Mouse (Mus musculus): ENCODE data around the gene Tmem205. TPM values are rescaled to one million over a fixed set of nuclear protein-coding genes. Genes with fewer than 3 reads are reported as not detected.

Gene Tmem205
- total RNA-seq (2021) = 10 to 100 TPM; 22.7 to 27.6 TPM
- long read RNA-seq, experiment 1, transcript Tmem205-201 (4 exons, 785 nt) = major isoform, 7 of 17 reads
- long read RNA-seq, experiment 1, partial matches to known transcripts = 0 of 17 reads
- long read RNA-seq, experiment 1, other reads (novel, unspliced or antisense) = 6 of 17 reads
- long read RNA-seq, experiment 2, transcript Tmem205-201 (4 exons, 785 nt) = major isoform, 10 of 20 reads
- long read RNA-seq, experiment 2, partial matches to known transcripts = 0 of 20 reads
- long read RNA-seq, experiment 2, other reads (novel, unspliced or antisense) = 7 of 20 reads

DNA sequence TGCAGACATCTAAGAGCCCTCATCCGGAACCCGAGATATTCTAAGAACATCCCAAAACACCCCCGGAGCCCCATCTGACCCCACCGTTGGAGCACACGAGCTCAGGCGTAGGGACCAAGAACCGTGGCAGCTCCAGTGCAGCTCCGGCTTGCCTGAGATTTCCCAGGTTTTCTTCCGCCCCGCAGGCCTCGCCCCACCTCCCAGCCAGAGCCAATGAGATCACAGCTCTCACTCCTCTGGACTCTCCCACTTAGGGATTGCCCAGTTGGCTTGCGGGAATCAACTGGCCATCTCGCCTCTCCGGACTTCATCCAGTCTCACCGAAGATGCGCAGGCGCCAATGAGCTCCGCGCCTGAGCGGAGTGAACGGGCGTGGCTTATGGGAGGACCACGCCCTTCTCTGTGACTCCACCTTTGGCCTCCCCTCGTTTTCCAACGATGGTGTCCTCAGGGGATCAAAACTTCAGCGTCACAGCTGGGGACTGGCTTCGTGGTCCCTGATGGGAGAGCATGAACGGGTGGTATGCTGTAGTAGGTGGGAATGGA lies at the start of gene Tmem205, which contains the start of gene Ccdc159:
Gene Tmem205, minus strand, starts transcription at position 349 of the 546 bp plus-strand sequence.
Gene Ccdc159, plus strand, starts transcription at position 264 of the 546 bp plus-strand sequence.
- intact Hi-C loops (cut with DNase I) = no loop called here
- peak; percentile 88 to 91 for DNase-seq

- intact Hi-C loops (cut with DNase I) = loop anchor here (5.0 kb wide), 1 partner anchor 166 kb away; no protein-coding TSS in a partner anchor
- DNase-seq = no peak
Observed at GRCm38 (mm10) chr9:21976626-21977175, 49.3 kb upstream of the Tmem205 start.

DNA sequence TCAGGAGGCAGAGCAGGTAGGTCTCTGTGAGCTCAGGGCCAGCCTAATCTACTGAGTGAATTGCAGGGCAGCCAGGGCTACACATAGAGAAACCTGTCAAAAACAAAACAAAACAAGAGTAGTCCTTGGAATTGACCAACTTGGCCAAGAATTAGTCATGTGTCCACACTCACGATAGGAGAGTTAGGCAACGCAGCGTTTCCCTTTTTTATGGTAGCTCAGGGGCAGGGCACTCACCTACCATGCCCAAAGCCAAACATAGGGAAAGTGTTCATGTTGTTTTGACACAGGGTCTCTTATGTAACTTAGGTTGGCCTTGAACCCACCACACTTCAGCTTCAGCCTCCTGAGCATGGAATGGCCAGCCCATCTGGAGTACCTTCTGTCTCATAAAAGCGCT lies 41.9 kb upstream of the Tmem205 start:
- intact Hi-C loops (cut with DNase I) = no loop called here
- no peak for DNase-seq

DNA sequence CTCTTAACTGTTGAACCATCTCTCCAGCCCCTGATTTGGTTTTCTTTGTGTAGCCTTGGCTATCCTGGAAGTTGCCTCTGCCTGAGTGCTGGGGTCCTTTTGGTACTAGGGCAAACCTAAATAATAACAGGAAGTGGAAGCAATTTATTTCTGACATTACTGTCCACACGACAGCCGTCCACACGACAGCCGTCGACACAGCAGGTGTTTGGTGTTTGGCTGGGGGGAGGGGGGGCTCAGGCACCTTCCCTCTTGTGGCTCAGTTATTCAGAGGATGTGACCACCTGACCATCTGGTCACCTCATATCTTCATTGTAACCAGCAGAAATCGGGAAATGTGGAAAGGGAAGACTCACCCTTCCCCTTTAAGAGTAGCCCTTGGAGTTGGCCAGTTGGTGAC lies 41.5 kb upstream of the Tmem205 start:
- intact Hi-C loops (cut with DNase I) = no loop called here
- no peak for DNase-seq

GRCm38 (mm10) chr9:21963417-21963816 lies 36.1 kb upstream of the Tmem205 start, which contains the start of gene Epor:
Gene Epor (minus strand): TSS chr9:21963506.
- intact Hi-C loops (cut with DNase I) = no loop called here
- DNase-seq = peak; percentile 72 to 73

DNA sequence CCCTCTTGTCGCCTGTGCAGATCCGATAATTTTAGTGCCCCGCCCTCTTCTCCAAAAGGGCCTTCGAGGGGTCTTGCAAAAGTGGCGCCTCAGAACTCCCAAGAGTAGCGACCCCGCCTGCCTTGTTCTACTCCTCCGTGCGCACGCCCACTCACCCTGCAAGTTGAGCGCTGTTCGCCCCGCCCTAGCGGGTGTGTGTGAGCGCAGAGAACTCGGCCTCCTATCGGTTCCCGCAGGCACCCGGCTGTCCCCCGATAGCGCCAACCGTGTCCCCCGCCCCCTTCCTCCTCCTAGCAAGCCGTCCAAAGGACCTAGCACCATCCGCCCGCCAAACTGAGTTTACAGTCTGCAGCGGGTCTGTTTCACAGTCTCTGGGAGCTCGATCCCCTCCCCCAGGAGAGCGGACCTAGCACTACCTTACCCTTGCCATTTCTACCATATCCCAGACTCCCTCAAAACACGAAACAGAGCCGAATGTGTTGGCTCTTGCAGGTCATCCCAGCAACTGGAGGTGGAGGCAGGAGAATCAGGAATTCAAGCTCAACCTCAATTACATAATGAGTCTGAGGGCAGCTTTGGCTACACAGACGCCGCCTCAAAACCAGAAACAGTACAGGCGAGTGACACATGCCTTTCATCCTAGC lies 35.2 kb upstream of the Tmem205 start:
- intact Hi-C loops (cut with DNase I) = no loop called here
- DNase-seq = peak; percentile 71

DNA sequence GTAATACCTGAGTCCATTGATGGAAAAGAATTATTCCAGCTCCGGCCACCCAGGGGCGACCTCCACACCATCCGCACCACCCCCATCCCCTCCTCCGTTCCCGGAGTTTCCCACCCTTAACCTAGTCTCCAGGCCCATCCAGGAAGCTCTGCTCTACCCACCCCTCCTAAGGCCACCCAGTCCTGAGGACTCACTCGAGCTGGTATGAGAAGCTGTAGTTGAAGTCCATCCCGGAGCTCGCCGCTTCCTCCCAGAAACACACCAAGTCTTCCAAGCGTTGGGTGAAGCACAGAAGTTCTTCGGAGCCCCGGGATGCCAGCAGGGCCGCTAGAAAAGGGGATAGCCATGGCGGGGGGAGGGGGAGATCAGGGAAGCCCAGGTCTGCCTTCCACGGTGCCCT lies 34.7 kb upstream of the Tmem205 start:
- no peak for DNase-seq
- intact Hi-C loops (cut with DNase I) = no loop called here

DNA sequence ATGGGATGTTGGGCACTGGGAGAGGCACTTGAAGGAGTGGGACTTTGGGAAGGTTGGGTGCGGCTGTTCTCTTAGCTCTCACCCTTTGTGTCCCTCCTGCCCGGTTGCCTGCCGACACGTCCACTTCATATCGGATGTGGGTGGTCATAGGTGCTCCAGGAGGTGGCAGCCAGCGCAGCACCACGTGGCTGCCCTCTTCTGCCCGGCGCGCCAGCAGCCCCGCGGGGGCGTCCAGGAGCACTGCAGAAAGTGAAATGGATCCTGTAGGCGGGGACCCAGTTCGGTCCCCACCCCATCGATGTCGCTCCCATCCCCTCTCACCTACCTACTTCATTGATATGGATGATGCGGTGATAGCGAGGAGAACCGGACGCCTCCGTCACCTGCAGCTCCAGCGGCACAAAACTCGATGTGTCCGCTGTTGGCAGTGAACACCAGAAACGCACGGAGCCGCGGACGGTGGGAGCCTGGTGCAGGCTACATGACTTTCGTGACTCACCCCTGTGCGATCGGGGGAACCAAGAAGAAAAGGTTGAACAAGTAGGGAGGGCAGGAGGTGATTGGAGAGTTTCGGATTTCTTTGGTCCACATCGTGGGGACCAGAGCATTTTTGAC lies 34.1 kb upstream of the Tmem205 start:
- intact Hi-C loops (cut with DNase I) = no loop called here
- DNase-seq = no peak

- intact Hi-C loops (cut with DNase I) = no loop called here
- DNase-seq = no peak
Observed at GRCm38 (mm10) chr9:21960558-21961208, 33.3 kb upstream of the Tmem205 start.

GRCm38 (mm10) chr9:21960135-21960534 lies 32.8 kb upstream of the Tmem205 start:
- no peak for DNase-seq
- intact Hi-C loops (cut with DNase I) = no loop called here

DNA sequence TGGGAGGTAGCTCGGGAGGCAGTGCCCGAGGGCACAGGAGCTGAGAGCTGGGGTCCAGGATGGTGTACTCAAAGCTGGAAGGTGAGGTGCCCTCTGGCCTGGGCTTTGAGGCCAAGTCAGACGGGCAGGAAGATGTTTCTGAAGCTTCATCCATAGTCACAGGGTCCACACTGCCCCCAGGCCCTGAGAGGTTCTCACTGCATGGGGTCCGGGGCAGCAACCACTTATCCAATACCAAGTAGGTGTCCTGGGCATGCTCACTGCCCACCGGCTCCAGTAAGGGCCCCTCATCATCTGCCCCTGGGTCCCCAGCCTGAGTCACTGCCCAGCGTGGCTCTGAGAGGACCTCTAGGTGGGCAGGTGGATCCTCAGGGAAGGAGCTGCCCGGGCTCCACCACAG lies 31.9 kb upstream of the Tmem205 start:
- intact Hi-C loops (cut with DNase I) = no loop called here
- no peak for DNase-seq

- no peak for DNase-seq
- intact Hi-C loops (cut with DNase I) = no loop called here
Observed at GRCm38 (mm10) chr9:21958372-21958771, 31.0 kb upstream of the Tmem205 start.

- intact Hi-C loops (cut with DNase I) = no loop called here
- DNase-seq = peak; percentile 96 to 98
Observed at GRCm38 (mm10) chr9:21955570-21956281, 28.4 kb upstream of the Tmem205 start, which contains the start of gene Swsap1. Gene Swsap1 (plus strand): TSS chr9:21955755.

GRCm38 (mm10) chr9:21955225-21955569 lies 27.8 kb upstream of the Tmem205 start:
- intact Hi-C loops (cut with DNase I) = no loop called here
- DNase-seq = no peak

DNA sequence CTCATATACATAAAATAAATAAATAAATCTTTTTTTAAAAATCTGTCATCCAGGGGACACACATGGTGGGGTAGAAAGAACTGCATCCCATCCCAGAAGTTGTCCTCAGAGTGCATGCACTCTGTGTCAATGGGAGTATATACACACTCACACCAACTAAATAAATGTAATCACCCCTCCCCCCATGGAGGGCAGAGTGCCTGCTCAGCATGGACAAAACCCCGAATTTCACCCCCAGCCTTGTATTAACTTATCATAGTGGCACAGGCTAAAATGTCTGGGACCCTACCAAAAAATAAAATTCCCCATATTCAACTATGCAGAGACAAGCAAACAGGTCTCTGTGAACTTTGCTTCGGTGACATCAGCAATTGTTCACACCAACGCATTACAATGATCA lies 27.3 kb upstream of the Tmem205 start:
- intact Hi-C loops (cut with DNase I) = no loop called here

DNA sequence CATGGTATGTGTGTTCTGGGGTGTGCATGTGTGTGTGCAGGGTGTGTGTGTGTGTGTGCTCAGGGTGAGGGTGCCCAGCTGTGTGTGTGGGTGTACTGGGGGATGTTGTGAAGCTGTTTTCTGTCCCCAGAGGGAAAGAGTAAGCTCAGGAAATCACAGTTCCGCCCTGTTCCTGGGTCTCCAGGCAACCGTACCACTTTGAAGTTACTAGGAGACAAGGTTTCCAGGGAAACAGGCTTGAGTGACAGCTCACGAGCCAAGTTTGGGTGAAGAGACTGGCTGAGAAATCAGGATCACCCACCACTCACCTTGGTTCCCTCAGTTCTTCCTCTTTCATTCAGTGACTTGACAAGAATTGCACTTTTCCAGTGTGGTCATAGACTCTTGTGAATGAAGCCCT lies 26.2 kb upstream of the Tmem205 start:
- intact Hi-C loops (cut with DNase I) = no loop called here
- DNase-seq = no peak

More for the DNA sequence above, 27.3 kb upstream of the Tmem205 start:
- DNase-seq = no peak

- DNase-seq = no peak
- intact Hi-C loops (cut with DNase I) = no loop called here
Observed at GRCm38 (mm10) chr9:21951977-21952376, 24.6 kb upstream of the Tmem205 start.

DNA sequence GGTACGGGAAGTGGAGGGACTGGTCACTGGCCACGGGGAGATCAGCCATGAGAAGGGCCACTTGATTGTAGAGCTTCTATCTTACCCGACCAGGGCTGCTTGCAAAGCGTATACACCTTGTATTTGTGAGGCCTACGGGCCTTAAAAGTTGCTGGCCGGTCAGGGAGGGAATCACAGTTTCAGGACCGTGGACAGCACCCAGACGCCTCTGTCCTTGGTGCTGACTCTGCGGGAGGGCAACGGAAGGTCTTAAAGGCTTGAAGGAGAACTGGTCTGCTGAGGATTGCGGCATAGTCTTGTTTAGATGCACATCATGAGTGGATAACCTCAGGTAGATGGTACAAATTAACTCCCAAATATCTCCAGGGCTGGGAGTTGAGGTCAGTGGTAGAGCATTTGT lies 23.0 kb upstream of the Tmem205 start:
- peak; percentile 81 to 90 for DNase-seq
- intact Hi-C loops (cut with DNase I) = no loop called here

GRCm38 (mm10) chr9:21948790-21949189 lies 21.4 kb upstream of the Tmem205 start:
- no peak for DNase-seq
- intact Hi-C loops (cut with DNase I) = no loop called here

DNA sequence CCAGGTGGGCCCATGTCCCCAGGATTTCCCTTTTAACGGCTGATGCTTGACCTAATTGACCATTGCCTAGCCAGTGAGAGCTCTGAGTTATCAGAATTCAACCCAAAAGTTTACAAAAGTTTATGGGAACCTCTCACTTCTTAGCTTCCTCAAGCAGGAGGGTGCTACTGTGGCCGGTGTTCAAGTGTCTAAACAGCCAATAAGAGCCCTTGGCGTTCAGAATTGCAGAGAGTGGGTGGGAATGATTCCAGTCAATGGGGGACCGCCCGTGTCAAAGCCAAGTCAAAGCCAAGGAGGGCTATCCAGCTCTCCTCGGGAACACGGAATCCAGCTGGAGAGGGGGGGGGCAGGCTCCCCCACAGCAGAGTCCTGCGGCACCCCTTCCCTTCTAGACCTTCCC lies 20.8 kb upstream of the Tmem205 start:
- intact Hi-C loops (cut with DNase I) = no loop called here
- no peak for DNase-seq
